Mouse (Mus musculus) spleen, adult 2 months (tissue): Measurements from ENCODE around the gene Fam209.

ENCODE experiments used
- CTCF ChIP-seq: fragments of 200-500 bp; IDR thresholded peaks from 2 replicates; pipeline ENCODE4 v1.5.1; 2011; ENCODE audit warnings: mild to moderate bottlenecking, inconsistent platforms; ENCODE audit not compliant: insufficient read depth, insufficient read length, insufficient replicate concordance; ENCODE audit errors: extremely low read depth
- POLR2A ChIP-seq: fragments of 200-500 bp; IDR thresholded peaks from 2 replicates; pipeline ENCODE4 v1.6.1; 2011; ENCODE audit warnings: low read depth, low read length, inconsistent platforms

GRCm38 (mm10) chr2:172447317-172447716 is 25.0 kb upstream of the Fam209 start:
- TF ChIP-seq CTCF = peak; percentile 40; the same call in 1 of the 2 replicates
- no peak for TF ChIP-seq POLR2A
